Mouse (Mus musculus) ES-E14 (cell line): ENCODE data around the gene Phgr1.

ENCODE experiments used
- CHD2 ChIP-seq: IDR thresholded peaks from 2 replicates; pipeline ENCODE4 v1.6.1; 2014; ENCODE audit warnings: mild to moderate bottlenecking, low read depth, low read length, inconsistent platforms
- HCFC1 ChIP-seq: IDR thresholded peaks from 2 replicates; pipeline ENCODE4 v1.6.1; 2012; ENCODE audit warnings: low read length, inconsistent platforms, borderline replicate concordance; ENCODE audit not compliant: insufficient read depth
- MAFK ChIP-seq: IDR thresholded peaks from 2 replicates; pipeline ENCODE4 v1.6.1; 2014; ENCODE audit warnings: mild to moderate bottlenecking, low read depth, low read length, inconsistent platforms; ENCODE audit not compliant: insufficient read depth
- ZC3H11A ChIP-seq: IDR thresholded peaks from 2 replicates; pipeline ENCODE4 v1.6.1; 2012; ENCODE audit warnings: low read depth, mild to moderate bottlenecking, inconsistent platforms, low read length, borderline replicate concordance
- ZNF384 ChIP-seq: IDR thresholded peaks from 2 replicates; pipeline ENCODE4 v1.6.1; 2012; ENCODE audit warnings: low read depth, low read length, inconsistent platforms

- TF ChIP-seq ZNF384 (no peak), ZC3H11A (no peak), MAFK (no peak), CHD2 (no peak), HCFC1 (no peak)
These were observed 40.6 kb upstream of the Phgr1 start for GRCm38 (mm10) chr2:118731981-118732380.
